Mouse (Mus musculus) myocyte (in vitro differentiated cells): ENCODE data around the gene Ndel1. TPM values are rescaled to one million over a fixed set of nuclear protein-coding genes. Genes with fewer than 3 reads are reported as not detected.

Experiments
- H3K27me3 ChIP-seq: one replicate; pipeline ENCODE4 v1.6.1; 2011; ENCODE audit not compliant: control insufficient read depth, insufficient read depth, insufficient read length
- H3K36me3 ChIP-seq: one replicate; pipeline ENCODE4 v1.6.1; 2011; ENCODE audit not compliant: control insufficient read depth, insufficient read depth
- H3K4me2 ChIP-seq: one replicate; pipeline ENCODE4 v1.6.1; 2011; ENCODE audit warnings: low read depth, control low read depth
- H3K4me3 ChIP-seq: one replicate; pipeline ENCODE4 v1.5.1; 2011; ENCODE audit warnings: mild to moderate bottlenecking, control low read depth, moderate library complexity
- H3K79me2 ChIP-seq: one replicate; pipeline ENCODE4 v1.6.1; 2011; ENCODE audit not compliant: control insufficient read depth, insufficient read depth
- H3ac ChIP-seq: one replicate; pipeline ENCODE4 v1.6.1; 2011; ENCODE audit not compliant: control insufficient read depth, insufficient read length
- CEBPB ChIP-seq: IDR thresholded peaks from 2 replicates; pipeline ENCODE4 v1.6.1; 2011; ENCODE audit warnings: mild to moderate bottlenecking, moderate library complexity; ENCODE audit not compliant: poor library complexity, insufficient read depth, severe bottlenecking
- E2F4 ChIP-seq: IDR thresholded peaks from one replicate; pipeline ENCODE4 v1.6.1; 2011; ENCODE audit warnings: mild to moderate bottlenecking, control low read depth, moderate library complexity; ENCODE audit not compliant: insufficient read depth
- MAX ChIP-seq: IDR thresholded peaks from one replicate; pipeline ENCODE4 v1.6.1; 2011; ENCODE audit warnings: low read depth, mild to moderate bottlenecking, control low read depth
- MYOD1 ChIP-seq, 3 experiments: IDR thresholded peaks; one replicate each; pipeline ENCODE4 v1.6.1; 2011; ENCODE audit warnings: control low read depth in 2 of 3, low read depth in 2 of 3, mild to moderate bottlenecking in 2 of 3, moderate library complexity in 1 of 3; ENCODE audit not compliant: insufficient read length in 2 of 3, control insufficient read depth in 1 of 3
- MYOG ChIP-seq, 3 experiments: IDR thresholded peaks; one replicate each; pipeline ENCODE4 v1.6.1; 2011; ENCODE audit warnings: control low read depth in 2 of 3, low read depth in 2 of 3, mild to moderate bottlenecking in 2 of 3; ENCODE audit not compliant: insufficient read length in 2 of 3, control insufficient read depth in 1 of 3, insufficient read depth in 1 of 3
- POLR2A ChIP-seq: IDR thresholded peaks from one replicate; pipeline ENCODE4 v1.6.1; 2011; ENCODE audit warnings: low read depth, mild to moderate bottlenecking, control low read depth, moderate library complexity; ENCODE audit not compliant: insufficient read length
- POLR2AphosphoS2 ChIP-seq: IDR thresholded peaks from one replicate; pipeline ENCODE4 v1.6.1; 2011; ENCODE audit warnings: low read depth, control low read depth; ENCODE audit not compliant: insufficient read length
- REST ChIP-seq: IDR thresholded peaks from one replicate; pipeline ENCODE4 v1.6.1; 2011; ENCODE audit warnings: mild to moderate bottlenecking, control low read depth, moderate library complexity; ENCODE audit not compliant: insufficient read depth, insufficient read length
- SRF ChIP-seq: IDR thresholded peaks from one replicate; pipeline ENCODE4 v1.6.1; 2011; ENCODE audit warnings: low read depth; ENCODE audit not compliant: control insufficient read depth, insufficient read length
- TCF12 ChIP-seq: IDR thresholded peaks from one replicate; pipeline ENCODE4 v1.6.1; 2011; ENCODE audit warnings: mild to moderate bottlenecking, control low read depth; ENCODE audit not compliant: poor library complexity, insufficient read depth, severe bottlenecking
- TCF3 ChIP-seq: IDR thresholded peaks from one replicate; pipeline ENCODE4 v1.6.1; 2011; ENCODE audit warnings: low read depth, control low read depth; ENCODE audit not compliant: insufficient read length
- USF1 ChIP-seq: IDR thresholded peaks from one replicate; pipeline ENCODE4 v1.6.1; 2011; ENCODE audit warnings: low read depth, mild to moderate bottlenecking, control low read depth, moderate library complexity
- polyA plus RNA-seq: library from polyadenylated mRNA; unstranded; fragments of >200 nt; fragmentation: generic; extraction: Trizol; gene quantifications from one replicate; pipeline ENCODE4 v1.2.1, GENCODE M21; 2012; ENCODE audit warnings: missing spikeins

The Ndel1 gene
- polyA plus RNA-seq, 1 experiment, result 36.7 TPM

GRCm38 (mm10) chr11:68906461-68906790, 34.8 kb upstream of the Ndel1 start:
- Histone ChIP-seq H3K4me3 (no peak overlapping the region), H3ac (no peak overlapping the region), H3K27me3 (no peaks in the 10 kb centered on the region), H3K36me3 (peaks cover 10% of the 10 kb centered on the region), H3K79me2 (peaks cover 14% of the 10 kb centered on the region), H3K4me2 (no peak overlapping the region)
- TF ChIP-seq USF1, result no peak
- TF ChIP-seq POLR2AphosphoS2, result no peak
- TF ChIP-seq REST, result no peak
- TF ChIP-seq E2F4, result no peak
- no peak for TF ChIP-seq TCF12
- TF ChIP-seq CEBPB, result no peak
- no peak for TF ChIP-seq MYOG (IDR thresholded peaks at IDR 0.05; ENCODE audit: control insufficient read depth in 1 of 3, insufficient read depth in 1 of 3, insufficient read length in 2 of 3, low read depth in 2 of 3)

- peaks cover 10% of the 10 kb centered on the region for H3K36me3 ChIP-seq
- no peak for TF ChIP-seq TCF12
- TF ChIP-seq CEBPB, result no peak
- TF ChIP-seq REST, result no peak
- TF ChIP-seq POLR2AphosphoS2, result peak; percentile 64
- no peak for TF ChIP-seq MYOG (IDR thresholded peaks at IDR 0.05; ENCODE audit: control insufficient read depth in 1 of 3, insufficient read depth in 1 of 3, insufficient read length in 2 of 3, low read depth in 2 of 3)
- TF ChIP-seq MYOD1 (IDR thresholded peaks at IDR 0.05; ENCODE audit: control insufficient read depth in 1 of 3, insufficient read length in 2 of 3, low read depth in 2 of 3), result no peak
- TF ChIP-seq E2F4, result no peak
- no peak for TF ChIP-seq SRF
- peaks cover 14% of the 10 kb centered on the region for H3K79me2 ChIP-seq
- H3K4me3 ChIP-seq, result no peak overlapping the region
- no peak overlapping the region for H3ac ChIP-seq
- H3K4me2 ChIP-seq, result no peak overlapping the region
- H3K27me3 ChIP-seq, result no peaks in the 10 kb centered on the region
Observed at GRCm38 (mm10) chr11:68905665-68906460, 34.2 kb upstream of the Ndel1 start.

- Histone ChIP-seq H3K4me2 (no peak overlapping the region), H3K79me2 (peaks cover 14% of the 10 kb centered on the region), H3K4me3 (no peak overlapping the region), H3K36me3 (peaks cover 10% of the 10 kb centered on the region), H3ac (no peak overlapping the region), H3K27me3 (no peaks in the 10 kb centered on the region)
- no peak for TF ChIP-seq MAX
- no peak for TF ChIP-seq TCF3
- no peak for TF ChIP-seq REST
- TF ChIP-seq E2F4, result no peak
- no peak for TF ChIP-seq TCF12
- TF ChIP-seq POLR2A, result no peak
- no peak for TF ChIP-seq MYOG (IDR thresholded peaks at IDR 0.05; ENCODE audit: control insufficient read depth in 1 of 3, insufficient read depth in 1 of 3, insufficient read length in 2 of 3, low read depth in 2 of 3)
- TF ChIP-seq SRF, result no peak
- no peak for TF ChIP-seq MYOD1 (IDR thresholded peaks at IDR 0.05; ENCODE audit: control insufficient read depth in 1 of 3, insufficient read length in 2 of 3, low read depth in 2 of 3)
- TF ChIP-seq CEBPB, result no peak
- TF ChIP-seq POLR2AphosphoS2, result no peak
Observed at GRCm38 (mm10) chr11:68905138-68905531, 33.5 kb upstream of the Ndel1 start.

GRCm38 (mm10) chr11:68904375-68905137, 32.9 kb upstream of the Ndel1 start:
- H3K27me3 ChIP-seq, result no peaks in the 10 kb centered on the region
- H3K79me2 ChIP-seq, result peaks cover 14% of the 10 kb centered on the region
- no peak overlapping the region for H3ac ChIP-seq
- TF ChIP-seq POLR2AphosphoS2 (no peak), CEBPB (no peak), E2F4 (no peak), TCF12 (no peak)
- no peak overlapping the region for H3K4me3 ChIP-seq
- no peak overlapping the region for H3K4me2 ChIP-seq
- H3K36me3 ChIP-seq, result peaks cover 10% of the 10 kb centered on the region

GRCm38 (mm10) chr11:68903775-68904174, 32.1 kb upstream of the Ndel1 start:
- H3K4me2 ChIP-seq, result no peak overlapping the region
- TF ChIP-seq POLR2AphosphoS2, result no peak
- no peak for TF ChIP-seq USF1
- no peak for TF ChIP-seq SRF
- TF ChIP-seq TCF3, result no peak
- no peak overlapping the region for H3ac ChIP-seq
- H3K4me3 ChIP-seq, result no peak overlapping the region
- peaks cover 14% of the 10 kb centered on the region for H3K79me2 ChIP-seq
- H3K27me3 ChIP-seq, result peaks cover 5% of the 10 kb centered on the region
- H3K36me3 ChIP-seq, result peaks cover 10% of the 10 kb centered on the region
